In genomic region chr12:76263876-76264275, GRCm38 (mm10) we compare ENCODE assay signal across 18 mouse cellular contexts. TPM values are rescaled to one million over a fixed set of nuclear protein-coding genes. Genes with fewer than 3 reads are reported as not detected.
DNase-seq lines count a peak whose midpoint lies in the region; ATAC-seq and TF ChIP-seq lines count a peak whose summit lies in the region.
"Had no signal": no experiment of that assay in that cellular context is flagged by ENCODE, and none has a peak within 500 bp of the region (broad histone marks: within the 10 kb centered on the region; RNA-seq: fewer than 3 reads in every experiment).

No protein-coding gene starts in this region.

- H3K4me1 ChIP-seq in forebrain, postnatal 0 days (ENCODE audit: insufficient read depth), result peaks cover 5% of the 10 kb centered on the region; the same call in 1 of the 2 replicates
- H3K4me1 ChIP-seq in forebrain, embryonic 12.5 days, result no peaks in the 10 kb centered on the region
- no peaks in the 10 kb centered on the region for H3K4me1 ChIP-seq in kidney, embryonic 15.5 days
- no peaks in the 10 kb centered on the region for H3K4me1 ChIP-seq in midbrain, embryonic 11.5 days (ENCODE audit: control insufficient read depth, insufficient read depth, low read length)
- H3K4me1 ChIP-seq in midbrain, embryonic 13.5 days (replicated peaks), result no peaks in the 10 kb centered on the region

- ATAC-seq in forebrain, postnatal 0 days, result no peak
- ATAC-seq in forebrain, embryonic 12.5 days (ENCODE audit: low FRiP score), result no peak
- ATAC-seq in kidney, embryonic 15.5 days (replicated peaks; ENCODE audit: low FRiP score), result no peak
- ATAC-seq in midbrain, embryonic 11.5 days (ENCODE audit: low FRiP score), result no peak
- no peak for ATAC-seq in midbrain, embryonic 13.5 days
- no peak for ATAC-seq in erythroid progenitor cell, adult 5-6 weeks (replicated peaks; ENCODE audit: low FRiP score, poor library complexity, severe bottlenecking)
- ATAC-seq: inflammation-experienced regulatory T-cells, adult 6 months had no signal

- H3K4me3 ChIP-seq in forebrain, postnatal 0 days (ENCODE audit: low read depth, low read length), result no peak overlapping the region
- H3K4me3 ChIP-seq in forebrain, embryonic 12.5 days (replicated peaks), result no peak overlapping the region
- no peak overlapping the region for H3K4me3 ChIP-seq in kidney, embryonic 15.5 days (replicated peaks)
- H3K4me3 ChIP-seq in midbrain, embryonic 11.5 days (ENCODE audit: low read depth, low read length), result no peak overlapping the region
- no peak overlapping the region for H3K4me3 ChIP-seq in midbrain, embryonic 13.5 days (replicated peaks)
- H3K4me3 ChIP-seq: embryonic facial prominence, embryonic 10.5 days; megakaryocyte, embryonic 14.5 days had no signal

- WGBS in forebrain, postnatal 0 days, result 52% methylated on average over 1 of the region's 1 CpGs
- WGBS in forebrain, embryonic 12.5 days, result 52% methylated on average over 1 of the region's 1 CpGs
- 55% methylated on average over 1 of the region's 1 CpGs for WGBS in kidney, embryonic 15.5 days
- WGBS in midbrain, embryonic 11.5 days, result 45% methylated on average over 1 of the region's 1 CpGs
- WGBS in midbrain, embryonic 13.5 days, result 44% methylated on average over 1 of the region's 1 CpGs

- H3K4me2 ChIP-seq in forebrain, postnatal 0 days (ENCODE audit: low read depth), result no peak overlapping the region
- no peak overlapping the region for H3K4me2 ChIP-seq in forebrain, embryonic 12.5 days
- H3K4me2 ChIP-seq in kidney, embryonic 15.5 days, result no peak overlapping the region
- no peak overlapping the region for H3K4me2 ChIP-seq in midbrain, embryonic 11.5 days
- no peak overlapping the region for H3K4me2 ChIP-seq in midbrain, embryonic 13.5 days (replicated peaks)
- H3K4me2 ChIP-seq: lung, embryonic 14.5 days had no signal

- H3K9ac ChIP-seq in forebrain, postnatal 0 days, result no peak overlapping the region
- H3K9ac ChIP-seq in forebrain, embryonic 12.5 days, result no peak overlapping the region
- H3K9ac ChIP-seq in kidney, embryonic 15.5 days, result no peak overlapping the region
- no peak overlapping the region for H3K9ac ChIP-seq in midbrain, embryonic 11.5 days (ENCODE audit: low read length)
- no peak overlapping the region for H3K9ac ChIP-seq in midbrain, embryonic 13.5 days (replicated peaks)
- H3K9ac ChIP-seq: lung, embryonic 14.5 days had no signal

- peak overlapping the region; percentile 46; the same call in 1 of the 2 replicates for H3K27ac ChIP-seq in forebrain, postnatal 0 days (ENCODE audit: low read depth, low read length)
- no peak overlapping the region for H3K27ac ChIP-seq in forebrain, embryonic 12.5 days
- no peak overlapping the region for H3K27ac ChIP-seq in kidney, embryonic 15.5 days
- H3K27ac ChIP-seq in midbrain, embryonic 11.5 days (ENCODE audit: low read depth, low read length), result no peak overlapping the region
- H3K27ac ChIP-seq in midbrain, embryonic 13.5 days, result no peak overlapping the region
- H3K27ac ChIP-seq: embryonic facial prominence, embryonic 10.5 days had no signal

- TF ChIP-seq CTCF in forebrain, postnatal 0 days (IDR thresholded peaks at IDR 0.05; ENCODE audit: low read depth), result no peak

- no peak for DNase-seq in forebrain, postnatal 0 days
- peak; percentile 49 for DNase-seq in kidney, adult 18-20 months
- peak; percentile 68 for DNase-seq in midbrain, embryonic 11.5 days (ENCODE audit: low spot score, missing footprints)
- peak; percentile 50 for DNase-seq in yolk sac, embryonic 10.5 days (ENCODE audit: low spot score)
- DNase-seq: adrenal gland, postnatal 10 days; lung, embryonic 14.5 days had no signal

- H3K27me3 ChIP-seq in forebrain, postnatal 0 days (ENCODE audit: insufficient read depth, low read length), result no peaks in the 10 kb centered on the region
- H3K27me3 ChIP-seq in forebrain, embryonic 12.5 days, result no peaks in the 10 kb centered on the region
- H3K27me3 ChIP-seq in kidney, embryonic 15.5 days, result no peaks in the 10 kb centered on the region
- H3K27me3 ChIP-seq in midbrain, embryonic 11.5 days (ENCODE audit: control insufficient read depth, insufficient read depth, low read length), result no peaks in the 10 kb centered on the region
- no peaks in the 10 kb centered on the region for H3K27me3 ChIP-seq in midbrain, embryonic 13.5 days
- H3K27me3 ChIP-seq: megakaryocyte, embryonic 14.5 days had no signal

- no peaks in the 10 kb centered on the region for H3K9me3 ChIP-seq in forebrain, postnatal 0 days (ENCODE audit: low read length)
- no peaks in the 10 kb centered on the region for H3K9me3 ChIP-seq in forebrain, embryonic 12.5 days
- H3K9me3 ChIP-seq in kidney, embryonic 15.5 days (replicated peaks), result no peaks in the 10 kb centered on the region
- H3K9me3 ChIP-seq in midbrain, embryonic 11.5 days (ENCODE audit: control insufficient read depth, low read length), result no peaks in the 10 kb centered on the region
- no peaks in the 10 kb centered on the region for H3K9me3 ChIP-seq in midbrain, embryonic 13.5 days
- H3K9me3 ChIP-seq: embryonic facial prominence, embryonic 10.5 days; G1E; megakaryocyte, embryonic 14.5 days had no signal

- no peaks in the 10 kb centered on the region for H3K36me3 ChIP-seq in forebrain, postnatal 0 days (ENCODE audit: insufficient read depth)
- H3K36me3 ChIP-seq in forebrain, embryonic 12.5 days (replicated peaks), result no peaks in the 10 kb centered on the region; the same call in 1 of the 2 replicates
- peaks cover 13% of the 10 kb centered on the region for H3K36me3 ChIP-seq in kidney, embryonic 15.5 days
- no peaks in the 10 kb centered on the region for H3K36me3 ChIP-seq in midbrain, embryonic 11.5 days (ENCODE audit: control insufficient read depth, insufficient read depth, low read length)
- H3K36me3 ChIP-seq in midbrain, embryonic 13.5 days, result no peaks in the 10 kb centered on the region

RNA-seq across cellular contexts. Expression of gene Mthfd1, which starts 8.8 kb away (rescaled TPM):
- total RNA-seq in forebrain, postnatal 0 days (2014; rRNA removed), result 22.8 and 26.2 TPM in 2 replicates
- polyA plus RNA-seq in forebrain, postnatal 0 days (2015; fragmentation: Nextera tagmentation; extraction: Ambion mirVana), result 19.1 and 25.2 TPM in 2 replicates
- polyA plus RNA-seq in forebrain, embryonic 12.5 days (2016; fragmentation: Nextera tagmentation; extraction: Ambion mirVana), result 64.0 and 67.6 TPM in 2 replicates
- 100 and 103 TPM in 2 replicates for polyA plus RNA-seq in kidney, embryonic 15.5 days (2015; fragmentation: Nextera tagmentation; extraction: Ambion mirVana)
- 62.9 and 63.9 TPM in 2 replicates for polyA plus RNA-seq in midbrain, embryonic 11.5 days (2014; fragmentation: Nextera tagmentation; extraction: Ambion mirVana)
- 33.5 and 33.9 TPM in 2 replicates for polyA plus RNA-seq in midbrain, embryonic 13.5 days (2015; fragmentation: Nextera tagmentation; extraction: Ambion mirVana)
- total RNA-seq in erythroid progenitor cell, adult 5-6 weeks (2015; ENCODE audit: low replicate concordance), result 27.2 and 36.0 TPM in 2 replicates
- 20.8 and 32.0 TPM in 2 replicates for total RNA-seq in erythroid progenitor cell, adult 5-6 weeks (2017; ENCODE audit: low replicate concordance)

RNA-seq across cellular contexts. Expression of gene Tex21, which starts 17.3 kb away (rescaled TPM):
- not detected in 2 replicates for total RNA-seq in forebrain, postnatal 0 days (2014; rRNA removed)
- polyA plus RNA-seq in forebrain, postnatal 0 days (2015; fragmentation: Nextera tagmentation; extraction: Ambion mirVana), result not detected in 2 replicates
- polyA plus RNA-seq in forebrain, embryonic 12.5 days (2016; fragmentation: Nextera tagmentation; extraction: Ambion mirVana), result not detected in 2 replicates
- not detected in 2 replicates for polyA plus RNA-seq in kidney, embryonic 15.5 days (2015; fragmentation: Nextera tagmentation; extraction: Ambion mirVana)
- polyA plus RNA-seq in midbrain, embryonic 11.5 days (2014; fragmentation: Nextera tagmentation; extraction: Ambion mirVana), result not detected in 2 replicates
- not detected in 2 replicates for polyA plus RNA-seq in midbrain, embryonic 13.5 days (2015; fragmentation: Nextera tagmentation; extraction: Ambion mirVana)
- total RNA-seq in erythroid progenitor cell, adult 5-6 weeks (2015; ENCODE audit: low replicate concordance), result not detected in 2 replicates
- total RNA-seq in erythroid progenitor cell, adult 5-6 weeks (2017; ENCODE audit: low replicate concordance), result not detected in 2 replicates
- total RNA-seq: adrenal gland, postnatal 10 days; gastrocnemius, postnatal 14 days; left cerebral cortex, postnatal 36 days had no signal
- polyA plus RNA-seq: C2C12; embryonic facial prominence, embryonic 10.5 days; inflammation-experienced regulatory T-cells, adult 6 months; lung, embryonic 14.5 days; urinary bladder, adult 2 months had no signal
